Mouse (Mus musculus) T-cell, adult 2 months (primary cell): ENCODE results near the gene Lims1.

ENCODE experiments used
- DNase-seq: peaks from one replicate; pipeline ENCODE4 v3.0.0; 2022; ENCODE audit warnings: low spot score

Gene Lims1

DNA sequence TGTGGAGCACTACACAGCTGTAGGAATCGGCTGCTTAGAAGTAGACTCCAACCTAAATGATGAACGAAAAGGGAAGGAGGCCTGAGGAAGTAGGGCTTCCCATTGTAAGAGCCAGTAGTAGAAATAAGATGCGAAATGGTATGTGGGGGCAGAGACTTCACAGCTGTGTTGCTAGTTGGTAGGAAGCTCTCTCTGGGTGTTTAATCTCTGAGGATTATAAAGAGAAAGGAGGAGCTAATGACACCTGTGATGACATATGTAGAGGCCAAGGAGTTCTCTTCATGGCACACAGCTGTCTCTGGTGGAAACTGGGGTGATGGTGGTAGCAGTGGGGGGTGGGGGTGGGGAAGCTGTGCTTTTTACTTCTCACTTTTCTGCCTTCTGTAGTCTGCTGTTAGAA is 27.3 kb downstream of the Lims1 start:
- no peak for DNase-seq

DNA sequence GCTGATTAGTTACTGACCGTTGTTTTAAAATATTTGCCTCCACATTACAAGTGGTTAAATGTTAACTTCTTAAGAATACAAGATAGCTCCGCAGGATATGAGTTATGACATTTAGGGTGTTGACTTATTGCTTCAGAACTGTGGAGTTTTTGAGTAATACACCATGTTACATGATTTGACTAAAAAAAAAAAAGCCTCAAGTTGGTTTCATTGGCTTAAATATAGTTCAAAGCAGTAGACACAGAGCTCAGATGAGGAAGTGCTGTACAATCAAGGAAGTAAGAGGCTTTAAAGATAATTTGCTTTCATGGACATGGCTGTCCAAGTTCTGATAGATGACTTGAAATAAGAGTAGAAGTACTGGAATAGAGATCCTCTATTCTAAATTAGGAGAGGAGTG is 28.4 kb downstream of the Lims1 start:
- DNase-seq, result no peak

DNA sequence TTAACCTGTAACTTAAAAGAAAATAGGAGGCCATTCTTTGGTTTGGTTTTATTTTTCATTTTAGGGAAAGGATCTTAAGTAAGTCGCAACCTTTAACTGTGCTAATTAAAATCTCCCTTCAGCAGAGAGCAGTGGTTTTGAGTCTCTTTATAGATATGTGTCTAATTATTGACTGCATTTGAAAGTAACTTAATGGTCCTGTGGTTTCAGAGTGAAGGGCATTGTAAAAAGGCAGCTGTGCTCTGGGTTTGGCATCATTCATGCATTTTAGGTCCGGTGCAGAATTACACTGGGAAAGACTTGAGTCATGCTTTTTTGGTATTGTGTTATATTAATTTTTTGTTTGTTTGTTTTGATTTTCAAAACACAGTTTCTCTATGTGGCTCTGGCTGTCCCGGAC is 29.1 kb downstream of the Lims1 start:
- DNase-seq, result no peak

DNA sequence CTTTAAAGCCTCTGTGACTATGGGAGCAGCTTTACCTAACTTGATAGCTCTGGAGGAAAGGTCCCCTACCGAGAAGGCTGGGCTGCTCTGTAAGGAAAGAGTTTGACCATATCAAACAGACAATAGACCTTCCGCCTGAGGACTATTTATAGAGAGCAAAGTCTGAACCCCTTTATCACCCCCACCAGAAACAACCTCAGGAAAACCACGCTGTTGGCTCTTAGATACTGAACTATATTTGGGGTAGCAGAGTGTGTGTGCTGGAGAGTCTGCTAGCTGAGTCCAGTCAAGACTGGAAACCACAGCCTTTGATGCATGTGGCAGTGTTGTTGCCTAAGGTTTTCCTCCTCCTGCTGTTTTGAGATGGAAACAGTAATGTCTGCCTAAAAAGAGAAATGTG is 31.3 kb downstream of the Lims1 start:
- DNase-seq, result no peak

DNA sequence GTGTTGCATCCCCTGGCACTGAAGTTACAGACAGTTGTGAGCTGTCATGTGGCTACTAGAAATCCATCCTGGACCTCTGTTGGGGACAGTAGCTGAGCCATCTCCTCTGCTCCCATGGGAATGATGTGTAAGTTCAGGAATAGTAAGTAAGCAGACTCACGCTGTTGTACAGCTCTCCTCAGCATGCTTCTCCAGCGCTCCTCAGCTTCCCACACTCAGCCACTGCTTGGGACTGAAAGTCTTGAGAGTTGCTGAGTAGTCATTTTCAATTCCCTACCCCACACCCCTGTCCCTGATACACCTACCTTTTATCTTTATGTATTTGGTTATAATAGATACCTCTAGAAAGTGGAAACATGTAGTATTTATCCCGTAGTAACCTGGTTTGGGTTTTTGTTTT is 33.2 kb downstream of the Lims1 start:
- DNase-seq, result no peak

DNA sequence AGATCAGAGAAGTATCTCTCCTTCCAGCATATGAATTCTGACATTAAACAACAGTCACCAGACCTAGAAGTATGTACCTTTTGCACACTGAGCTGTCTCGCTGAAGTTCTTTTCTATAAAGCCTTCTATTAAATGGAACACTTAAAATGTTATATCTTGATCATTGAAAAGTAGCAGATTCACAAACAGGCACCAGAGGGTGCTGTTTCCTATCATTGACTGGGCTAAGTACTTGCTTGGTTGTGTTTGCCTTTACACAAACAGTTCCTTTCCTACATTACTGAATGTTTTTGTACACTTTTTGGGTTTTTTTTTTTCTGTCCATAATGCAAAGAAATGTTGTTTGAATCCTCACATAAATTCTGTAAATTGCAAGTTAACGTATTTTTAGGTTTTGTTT is 35.9 kb downstream of the Lims1 start:
- DNase-seq, result peak; percentile 54

DNA sequence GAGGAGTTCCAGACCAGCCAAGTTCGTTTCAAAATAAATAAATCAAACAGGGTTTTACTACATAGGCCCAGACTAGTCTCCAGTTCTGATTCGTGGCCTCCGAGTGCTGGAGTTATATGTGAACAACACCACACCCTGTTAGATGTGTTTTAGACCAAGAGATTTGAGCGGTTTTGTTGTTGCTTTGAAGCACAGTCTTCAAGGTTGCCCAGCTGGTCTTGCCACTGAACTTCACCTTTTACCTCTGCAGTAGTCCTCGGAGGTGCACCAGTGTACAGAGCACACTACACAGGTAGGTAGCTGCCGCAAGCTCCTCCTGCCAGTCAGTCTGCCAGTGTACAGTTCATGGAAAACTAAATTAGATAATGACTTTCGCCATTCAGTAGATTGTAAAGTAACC is 36.7 kb downstream of the Lims1 start:
- DNase-seq, result no peak

DNA sequence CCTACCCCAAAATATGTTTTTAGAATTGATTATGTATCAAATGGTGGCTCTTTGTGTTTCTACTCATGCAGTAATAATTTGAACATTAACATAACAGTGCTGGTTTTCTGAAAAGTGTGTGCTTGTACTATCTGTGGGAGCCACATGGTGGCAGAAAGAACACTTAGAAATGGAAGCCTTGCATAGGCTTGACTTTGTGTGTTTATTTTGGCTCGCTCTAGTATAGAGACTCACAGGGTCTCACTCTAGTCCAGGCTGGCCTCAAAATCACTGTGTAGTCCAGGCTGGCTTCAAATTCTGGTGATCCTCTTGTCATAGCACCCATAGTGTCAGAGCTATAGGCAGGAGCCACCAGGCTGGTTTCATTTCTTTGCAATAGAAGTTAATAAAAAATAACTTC is 39.5 kb downstream of the Lims1 start:
- DNase-seq, result no peak

DNA sequence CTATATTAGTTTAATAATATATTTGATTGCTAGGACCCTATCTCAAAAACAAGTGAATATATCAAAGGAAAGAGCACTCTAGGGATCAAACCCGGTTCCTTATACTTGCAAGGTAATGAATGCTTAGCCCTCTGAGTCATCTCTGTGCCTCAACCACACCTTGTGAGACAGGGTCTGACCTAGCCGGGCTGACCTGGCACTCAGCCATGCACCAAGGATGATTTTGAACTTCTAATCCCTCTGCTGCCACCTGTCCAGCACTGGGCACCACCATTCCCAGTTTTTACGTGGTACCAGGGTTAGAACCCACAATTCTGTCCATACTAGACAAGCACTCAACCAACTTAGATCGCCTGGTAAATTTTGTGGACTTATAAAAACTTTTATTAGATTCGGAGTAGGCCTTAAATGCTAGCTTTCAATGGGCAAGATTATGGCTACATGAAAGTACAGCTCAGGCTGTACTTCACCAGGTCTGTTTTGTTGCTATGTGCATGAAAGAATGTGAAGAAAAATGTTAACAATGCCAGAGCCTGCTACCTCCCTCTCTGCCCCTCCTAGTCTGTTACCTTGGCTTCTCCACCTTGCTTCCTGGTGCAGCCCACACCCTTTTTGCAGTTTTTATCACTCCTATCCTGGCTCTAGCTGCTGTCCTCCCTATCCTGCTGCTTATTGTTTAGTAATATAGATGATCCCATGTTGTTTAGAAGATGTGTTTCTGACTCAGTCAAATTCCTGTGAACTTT is 41.7 kb downstream of the Lims1 start:
- no peak for DNase-seq

DNA sequence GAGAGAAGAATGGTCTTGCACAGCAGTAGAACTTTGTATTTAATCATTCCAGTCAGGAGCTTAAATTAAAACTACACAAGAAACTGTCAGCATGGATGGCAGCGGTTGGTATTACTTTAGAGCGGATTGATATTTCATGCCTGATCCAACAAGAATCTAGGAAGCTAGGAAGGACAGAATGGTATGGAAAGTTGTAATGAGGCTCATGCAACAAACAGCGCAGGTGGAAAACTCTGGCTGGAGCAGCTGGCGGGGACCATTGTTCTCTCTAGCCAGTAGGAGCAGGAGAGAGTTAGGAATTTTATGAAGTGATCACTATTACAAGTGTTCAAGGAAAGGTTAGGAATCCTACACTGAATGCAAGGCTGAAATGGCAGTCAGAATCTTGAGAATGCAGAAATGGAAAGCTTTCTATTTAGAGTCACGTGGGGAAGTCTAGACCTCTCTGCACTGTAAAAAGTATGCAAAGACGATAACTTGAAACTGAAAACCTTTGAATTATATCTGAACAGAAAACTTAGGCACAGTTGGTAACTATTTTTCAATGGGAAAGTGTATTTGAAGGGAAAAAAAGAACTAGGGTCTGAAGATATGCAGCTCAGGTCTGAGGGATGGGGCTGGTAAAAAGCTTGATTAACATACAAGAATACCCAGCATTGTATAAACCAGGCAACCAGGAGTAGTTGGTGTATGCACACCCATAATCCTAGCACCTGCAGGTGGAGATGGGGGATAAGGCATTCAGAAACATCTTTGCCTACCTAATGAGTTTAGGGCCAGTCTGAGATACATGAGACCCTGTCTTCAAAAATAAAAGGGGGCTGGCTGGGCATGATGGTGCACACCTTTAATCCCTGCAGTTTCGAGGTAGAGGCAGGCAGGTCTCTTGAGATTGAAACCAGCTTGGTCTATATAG is 45.8 kb downstream of the Lims1 start:
- no peak for DNase-seq

DNA sequence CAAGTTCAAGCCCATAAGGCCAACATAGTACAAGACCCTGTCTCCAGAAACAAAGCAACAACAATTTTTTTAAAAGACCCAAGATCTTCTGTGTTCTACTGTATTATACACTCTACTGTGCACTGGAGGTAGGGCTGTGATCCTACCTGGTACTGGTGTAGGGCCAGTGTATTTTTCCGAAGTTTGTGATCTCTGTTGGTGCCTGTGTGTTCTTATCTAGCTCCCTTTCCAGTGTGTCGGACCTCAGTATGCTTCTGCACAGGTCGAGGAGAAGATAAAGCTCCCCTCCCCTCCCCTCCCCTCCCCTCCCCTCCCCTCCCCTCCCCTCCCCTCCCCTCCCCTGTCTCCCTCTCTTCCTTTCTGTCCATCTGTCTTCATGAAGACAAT is 46.4 kb downstream of the Lims1 start:
- no peak for DNase-seq

DNA sequence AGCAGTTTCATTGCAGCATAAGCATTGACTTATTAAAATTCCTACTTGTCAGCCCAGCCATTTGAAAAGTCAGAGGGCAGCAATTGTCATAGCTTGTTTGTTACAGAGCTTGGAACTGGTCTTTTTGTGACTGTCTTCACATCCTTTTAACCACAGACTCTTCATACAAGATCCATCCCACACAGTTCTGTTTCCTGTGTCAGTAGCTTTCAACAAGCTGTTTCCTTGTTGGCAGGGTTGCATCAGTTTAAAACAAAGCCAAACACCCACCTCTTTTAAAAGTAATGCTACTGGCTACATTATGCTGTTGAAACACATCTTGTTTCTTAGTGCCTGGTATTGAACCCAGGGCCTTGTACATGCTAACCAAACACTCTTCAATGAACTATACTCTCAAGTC is 46.9 kb downstream of the Lims1 start:
- DNase-seq, result peak; percentile 57

DNA sequence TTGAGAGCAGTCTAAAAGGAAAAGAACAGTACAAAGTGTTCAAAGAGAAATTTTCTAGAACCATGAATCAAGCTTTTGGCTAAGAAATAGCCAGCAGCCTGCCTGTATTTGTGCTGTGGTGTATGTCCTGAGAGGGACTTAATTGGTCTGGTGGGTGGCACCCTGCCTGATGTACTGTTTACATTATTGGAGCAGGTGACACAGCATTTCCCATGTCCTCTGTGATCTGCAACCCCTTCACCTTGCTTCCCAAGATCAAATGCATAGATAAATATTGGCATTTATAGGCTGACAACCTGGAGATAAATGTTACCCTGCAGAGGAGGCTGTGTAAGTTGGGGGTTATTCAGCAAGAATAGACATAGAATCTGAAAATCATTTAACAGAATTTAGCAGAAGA is 47.3 kb downstream of the Lims1 start:
- no peak for DNase-seq

DNA sequence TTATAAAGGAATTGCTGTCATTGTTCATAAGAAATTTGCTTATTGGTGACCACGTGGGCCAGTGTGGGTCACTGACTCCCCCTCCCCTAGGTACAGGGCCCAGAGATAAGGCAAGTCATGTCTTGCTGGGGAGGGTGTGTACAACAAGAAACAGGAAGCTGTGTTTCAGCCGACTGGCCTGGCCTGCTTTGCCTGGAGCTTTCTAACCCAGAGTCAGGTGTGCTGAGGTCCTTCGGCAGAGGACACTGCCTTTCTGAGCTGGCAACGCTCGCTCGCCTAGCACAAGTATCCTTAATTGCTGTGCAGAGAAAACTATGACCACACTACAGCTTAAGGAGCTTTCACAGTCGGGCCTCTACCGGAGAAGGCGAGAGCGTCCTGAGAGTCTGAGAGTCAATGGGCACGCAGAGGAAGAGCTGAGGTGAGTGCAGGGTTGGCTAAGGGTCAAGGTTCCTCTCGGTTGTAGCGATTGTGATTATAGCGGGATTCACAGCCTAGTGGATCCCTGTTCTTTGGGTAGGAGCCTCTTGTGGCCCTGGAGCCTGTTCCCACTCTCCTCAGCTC is 48.1 kb downstream of the Lims1 start:
- peak; percentile 18 for DNase-seq

DNA sequence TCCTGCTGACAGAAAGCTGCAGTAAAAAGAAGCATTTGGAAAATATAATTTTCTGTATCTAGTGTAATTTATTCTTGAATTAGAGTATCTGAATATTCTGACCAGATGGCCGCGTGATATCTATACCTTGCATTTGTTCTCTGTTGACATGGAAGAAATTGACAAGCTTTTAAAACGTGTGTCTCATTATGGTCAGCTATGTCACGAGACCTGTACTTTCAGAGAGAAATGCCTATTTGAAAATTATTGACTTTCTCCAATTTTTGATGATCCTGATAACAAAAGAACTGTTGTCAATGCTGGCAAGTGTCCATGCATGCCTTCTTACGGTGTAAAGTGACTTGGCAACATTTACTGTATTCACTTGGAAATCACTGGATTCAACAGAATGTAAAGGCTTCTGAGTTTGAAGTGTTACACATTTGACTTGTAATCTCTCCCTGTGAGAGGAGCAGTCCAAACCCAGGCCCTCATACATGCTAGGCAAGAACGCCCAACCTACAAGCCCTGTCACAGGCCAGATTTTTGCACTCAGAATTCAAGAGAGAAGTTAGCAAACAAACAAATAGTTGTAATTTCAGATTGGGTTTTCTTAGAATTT is 49.3 kb downstream of the Lims1 start:
- no peak for DNase-seq

DNA sequence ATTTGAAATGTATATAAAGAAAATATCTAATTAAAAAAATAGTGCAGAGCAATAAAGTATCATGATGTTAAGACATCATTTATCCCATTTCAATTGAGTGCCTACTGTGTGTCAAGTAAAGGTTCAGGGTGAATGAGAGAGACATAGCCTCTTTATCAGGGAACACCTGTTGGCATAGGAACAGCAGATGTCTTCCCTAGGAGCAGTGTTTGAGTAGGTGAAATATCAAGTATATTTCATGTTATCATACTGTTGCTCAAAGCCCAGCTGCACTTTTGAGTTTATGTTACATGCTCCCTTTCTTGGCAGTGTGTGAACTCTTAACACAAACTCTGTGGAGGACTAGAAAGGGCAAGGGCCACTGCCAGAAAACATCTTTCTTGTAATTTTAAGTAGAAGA is 50.6 kb downstream of the Lims1 start:
- no peak for DNase-seq

DNA sequence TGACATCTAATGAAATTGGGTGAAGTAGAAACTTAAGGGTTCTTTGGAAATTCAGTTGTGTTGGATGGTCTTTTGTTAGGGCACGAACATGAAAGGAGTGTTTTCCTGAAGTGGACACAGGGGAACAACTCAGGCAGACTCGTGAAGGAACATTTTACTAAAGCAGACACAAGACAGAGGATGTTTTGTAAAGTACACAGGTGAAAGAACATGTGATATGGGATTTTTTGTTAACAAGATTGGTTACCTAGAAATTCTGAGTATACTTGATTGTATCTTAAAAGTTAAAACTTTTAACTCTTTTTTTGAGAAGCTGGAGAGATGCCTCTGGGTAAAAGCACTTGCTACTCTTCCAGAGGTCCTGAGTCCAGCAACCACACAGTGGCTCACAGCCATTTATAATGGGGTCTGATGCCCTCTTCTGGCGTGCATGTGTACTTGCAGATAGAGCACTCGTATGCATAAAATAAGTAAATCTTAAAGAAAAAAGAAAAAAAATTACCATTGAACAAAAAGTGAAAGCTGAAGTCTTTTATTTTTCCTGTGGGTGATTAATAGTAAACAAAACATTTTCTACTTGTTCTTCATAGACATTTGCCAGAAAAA is 54.4 kb downstream of the Lims1 start:
- peak; percentile 62 for DNase-seq

DNA sequence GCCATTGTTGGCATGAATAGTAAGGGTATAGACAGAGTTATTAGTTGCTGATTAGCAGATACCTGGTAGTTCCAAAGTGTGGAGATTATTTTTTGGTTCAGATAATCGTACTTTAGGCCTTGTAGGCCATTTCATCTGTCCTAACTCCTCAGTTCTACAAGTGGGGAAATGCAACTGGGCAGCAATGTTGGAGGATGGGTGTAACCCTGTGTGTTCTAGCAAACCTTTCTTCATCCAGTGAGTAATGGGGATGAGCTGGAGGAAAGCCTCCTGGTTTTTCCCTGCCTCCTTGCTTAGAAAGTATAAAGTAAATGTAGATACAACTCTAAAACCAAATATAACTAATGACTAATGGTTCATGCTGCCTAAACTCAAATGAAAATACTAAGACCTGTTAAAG is 55.1 kb downstream of the Lims1 start:
- DNase-seq, result no peak

DNA sequence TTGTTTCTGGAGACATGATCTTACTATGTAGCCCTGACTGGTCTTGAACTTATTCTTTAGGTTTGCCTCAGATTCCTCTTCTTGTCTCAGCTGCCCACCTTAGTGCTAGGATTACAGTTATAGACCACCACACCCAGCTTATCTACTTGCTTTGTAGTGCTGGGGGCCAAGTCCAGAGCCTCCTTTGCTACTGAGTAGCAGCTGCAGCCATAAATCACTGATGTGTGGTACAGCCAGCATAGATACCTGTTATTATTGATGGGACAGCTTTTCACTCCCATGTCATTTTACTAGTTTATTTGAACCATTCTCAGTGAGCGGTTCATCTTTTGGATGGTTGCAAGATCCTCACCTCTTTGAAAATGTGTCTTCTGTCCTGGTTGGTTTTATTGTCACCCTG is 56.4 kb downstream of the Lims1 start:
- no peak for DNase-seq

DNA sequence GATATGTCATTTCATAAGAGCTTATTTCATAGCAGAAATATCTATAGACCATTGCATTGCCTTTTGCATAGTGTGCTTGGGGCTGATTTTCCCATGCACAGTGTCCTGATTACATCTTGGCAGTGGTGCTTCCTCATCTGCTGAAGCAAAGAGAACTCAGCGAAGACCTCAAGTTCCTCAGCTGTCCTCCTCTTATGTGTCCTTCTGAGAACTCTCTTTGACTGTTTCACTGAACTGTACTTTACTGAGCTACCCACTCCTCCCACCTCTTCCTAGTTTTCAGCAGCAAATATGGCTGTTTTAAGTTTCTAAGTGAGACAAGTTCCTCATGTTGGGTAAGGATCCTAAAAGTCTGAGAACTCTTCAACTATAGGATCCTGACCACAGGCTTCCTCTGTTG is 58.6 kb downstream of the Lims1 start:
- no peak for DNase-seq

DNA sequence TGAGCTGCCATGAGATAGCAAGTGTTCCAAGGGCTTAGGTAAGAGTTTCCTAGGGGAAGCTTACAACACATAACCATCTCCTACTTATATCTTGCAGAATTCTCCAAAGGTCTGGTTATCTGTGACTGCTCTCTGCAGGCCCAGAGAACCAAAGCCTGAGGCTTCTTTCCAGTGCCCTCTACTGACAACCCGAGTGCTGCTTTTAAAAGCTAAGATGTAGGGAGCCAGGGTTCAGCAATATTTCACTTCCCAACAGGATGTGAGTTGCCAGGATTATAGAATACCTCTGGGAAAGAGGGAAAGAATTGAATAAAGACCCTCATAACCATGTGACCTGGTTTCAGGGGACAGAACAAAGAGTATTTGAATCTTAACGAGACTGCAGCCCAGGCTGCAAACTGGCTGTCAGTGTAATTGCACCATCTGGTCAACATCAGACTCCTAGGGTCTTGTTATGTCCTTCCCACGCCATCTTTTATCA is 59.4 kb downstream of the Lims1 start:
- no peak for DNase-seq

DNA sequence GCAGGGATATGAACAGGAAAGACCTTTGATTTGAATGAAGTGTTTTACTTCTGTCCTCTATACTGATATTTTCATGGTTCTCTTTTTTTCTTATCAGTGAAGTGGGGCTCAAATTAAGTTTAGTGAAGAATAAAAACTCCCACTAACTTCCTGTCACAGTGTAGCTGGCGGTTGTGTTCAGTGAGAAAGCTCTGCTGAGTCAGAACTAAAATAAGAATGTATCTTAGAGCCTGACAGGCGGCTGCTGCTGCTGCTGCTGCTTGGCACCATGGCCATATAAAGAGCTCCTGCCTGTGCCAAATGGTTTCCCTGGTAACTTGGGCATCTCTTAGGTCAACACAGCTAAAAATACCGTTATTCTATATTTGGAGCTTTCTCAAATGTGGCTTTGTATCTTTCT is 60.0 kb downstream of the Lims1 start:
- no peak for DNase-seq
